Mouse (Mus musculus): Measurements from ENCODE around the gene Cacna2d3.

The Cacna2d3 gene

GRCm38 (mm10) chr14:29628213-29628612 lies 93.5 kb downstream of the Cacna2d3 start:
- no peak for DNase-seq

DNA sequence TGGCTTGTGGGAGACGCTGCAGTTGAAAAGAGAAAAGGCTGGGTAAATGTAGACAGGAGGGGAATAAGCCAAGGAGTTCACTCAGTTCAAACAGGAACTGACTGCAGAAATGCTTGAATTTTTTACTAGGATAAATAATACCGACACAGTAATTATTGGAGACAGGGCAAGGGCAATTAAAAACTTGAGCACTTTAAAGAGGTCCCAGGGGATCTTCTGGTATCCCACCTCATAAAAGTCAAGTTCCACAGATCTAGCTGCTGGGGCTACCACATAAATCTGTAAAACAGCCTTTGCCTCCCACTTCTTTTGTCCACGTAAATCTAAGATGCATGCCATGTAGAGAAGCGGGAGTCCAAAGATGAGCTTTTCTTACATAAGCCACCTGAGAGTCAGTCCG lies 109.2 kb downstream of the Cacna2d3 start:
- DNase-seq, result no peak

GRCm38 (mm10) chr14:29608761-29609160 lies 112.9 kb downstream of the Cacna2d3 start:
- DNase-seq, result no peak

- DNase-seq, result no peak
Measured at GRCm38 (mm10) chr14:29599428-29599827, 122.2 kb downstream of the Cacna2d3 start.

DNA sequence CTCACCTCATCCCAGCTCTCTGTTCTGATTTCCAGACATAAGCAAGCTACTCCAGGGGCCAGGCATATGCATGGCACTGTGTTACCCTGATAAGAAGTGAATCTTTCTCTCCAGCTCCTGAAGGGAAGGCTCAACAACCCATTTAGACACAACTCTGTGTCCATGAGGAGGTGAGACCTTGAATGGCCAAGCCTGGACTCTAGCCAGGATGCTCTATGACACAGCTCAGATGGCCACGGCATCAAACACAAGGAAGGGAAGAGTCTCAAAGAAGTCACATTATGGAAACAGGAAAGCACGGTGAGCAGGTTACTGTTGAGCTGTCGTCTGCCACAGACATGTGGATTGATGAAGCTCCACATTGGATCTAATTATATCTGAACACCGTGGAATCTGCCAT lies 128.8 kb downstream of the Cacna2d3 start:
- no peak for DNase-seq

DNA sequence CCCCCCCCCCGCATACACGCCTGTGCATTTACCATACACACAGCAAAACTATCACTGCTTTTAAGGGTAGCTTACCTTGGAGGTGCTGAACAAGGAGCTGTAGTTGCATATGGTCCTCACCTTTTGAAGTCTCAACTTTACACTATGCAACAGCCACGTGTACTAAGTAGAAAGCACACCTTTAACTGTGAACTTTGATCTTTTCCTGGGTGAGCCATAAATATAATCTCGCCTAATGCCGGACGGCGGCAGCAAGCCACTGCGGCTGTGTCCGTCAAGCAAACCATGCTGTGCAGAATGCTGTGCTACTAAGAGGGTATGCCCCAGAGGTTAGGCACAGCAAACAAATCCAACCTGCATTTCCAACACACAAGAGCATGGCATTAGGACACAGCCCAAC lies 132.0 kb downstream of the Cacna2d3 start:
- no peak for DNase-seq

DNA sequence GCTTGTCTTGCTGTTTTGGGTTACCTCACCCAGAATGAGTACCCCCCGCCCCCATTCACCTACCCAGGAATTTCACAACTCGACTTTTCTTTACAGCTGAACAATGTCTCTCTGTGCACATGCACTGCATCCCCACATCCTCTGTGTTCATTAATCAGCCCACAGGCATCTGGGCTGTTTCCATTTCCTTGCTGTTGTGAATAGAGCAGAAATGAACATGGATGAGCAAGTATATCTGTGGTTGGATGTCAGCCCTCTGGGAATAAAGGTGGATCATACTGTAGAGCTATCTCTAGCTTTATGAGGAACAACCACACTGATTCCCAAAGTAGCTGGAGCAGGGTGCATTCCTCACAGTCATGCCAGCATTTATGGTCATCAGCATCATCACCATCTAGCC lies 139.7 kb downstream of the Cacna2d3 start:
- no peak for DNase-seq

DNA sequence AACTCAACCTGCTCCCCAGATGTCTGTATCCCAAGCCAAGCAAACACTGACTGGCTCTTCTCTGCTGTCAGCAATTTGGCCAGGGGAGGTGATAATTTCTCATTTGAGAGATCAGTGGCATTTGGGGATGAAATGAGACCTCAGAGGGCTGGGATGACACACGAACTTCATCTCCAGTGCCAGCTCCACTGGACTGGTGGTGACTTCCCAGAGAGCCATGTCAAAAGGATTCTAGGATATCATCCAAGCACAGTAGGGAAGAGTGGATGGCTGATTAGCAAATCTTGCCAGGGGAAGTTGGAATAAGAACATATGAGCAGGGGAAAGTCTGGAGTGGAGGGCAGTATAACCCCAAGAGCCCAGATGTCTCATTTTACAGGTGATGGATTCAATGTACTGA lies 143.9 kb downstream of the Cacna2d3 start:
- DNase-seq, result no peak

GRCm38 (mm10) chr14:29575551-29575950 lies 146.1 kb downstream of the Cacna2d3 start:
- no peak for DNase-seq

GRCm38 (mm10) chr14:29562704-29563103 lies 159.0 kb downstream of the Cacna2d3 start:
- DNase-seq, result no peak

- DNase-seq, result no peak
Measured at GRCm38 (mm10) chr14:29561122-29561834, 160.4 kb downstream of the Cacna2d3 start.

DNA sequence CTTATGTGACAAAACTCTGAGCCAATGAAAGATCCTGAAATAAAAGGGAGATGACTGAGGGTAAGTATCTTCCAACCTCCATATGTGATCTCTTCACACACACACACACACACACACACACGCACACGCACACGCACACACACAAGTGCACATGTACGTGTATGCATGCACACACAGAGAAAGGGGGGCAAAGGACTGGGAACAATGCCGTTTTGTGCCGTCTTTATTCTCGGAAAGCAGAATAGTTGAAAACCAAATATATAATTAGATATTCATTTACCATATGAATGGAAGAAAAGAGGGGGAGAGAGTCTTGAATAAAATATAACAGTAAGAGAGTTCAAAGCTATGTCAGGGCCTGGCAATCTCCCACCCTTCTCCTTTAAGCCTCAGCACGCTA lies 163.2 kb downstream of the Cacna2d3 start:
- no peak for DNase-seq

DNA sequence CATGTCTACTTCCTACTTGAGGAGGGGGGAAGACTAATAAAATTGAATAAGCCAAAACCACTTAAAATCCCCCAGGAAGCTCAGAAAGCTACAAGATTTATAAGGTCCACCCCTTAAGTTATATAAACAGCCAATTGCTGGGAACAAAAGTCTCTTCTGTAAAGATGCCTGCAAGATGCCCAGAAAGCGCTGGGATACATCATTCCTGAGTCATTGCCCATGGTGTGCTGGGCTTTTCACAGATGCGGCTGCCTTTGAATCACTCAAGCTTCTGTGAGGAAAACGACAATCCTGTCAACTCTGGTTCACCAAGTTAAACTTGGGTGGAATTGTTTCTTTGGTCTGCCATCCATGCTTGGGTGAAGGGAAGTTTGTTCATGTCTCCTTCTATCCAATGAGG lies 165.5 kb downstream of the Cacna2d3 start:
- no peak for DNase-seq

GRCm38 (mm10) chr14:29552471-29552870 lies 169.2 kb downstream of the Cacna2d3 start:
- DNase-seq, result no peak

GRCm38 (mm10) chr14:29548646-29549045 lies 173.0 kb downstream of the Cacna2d3 start:
- DNase-seq, result no peak

DNA sequence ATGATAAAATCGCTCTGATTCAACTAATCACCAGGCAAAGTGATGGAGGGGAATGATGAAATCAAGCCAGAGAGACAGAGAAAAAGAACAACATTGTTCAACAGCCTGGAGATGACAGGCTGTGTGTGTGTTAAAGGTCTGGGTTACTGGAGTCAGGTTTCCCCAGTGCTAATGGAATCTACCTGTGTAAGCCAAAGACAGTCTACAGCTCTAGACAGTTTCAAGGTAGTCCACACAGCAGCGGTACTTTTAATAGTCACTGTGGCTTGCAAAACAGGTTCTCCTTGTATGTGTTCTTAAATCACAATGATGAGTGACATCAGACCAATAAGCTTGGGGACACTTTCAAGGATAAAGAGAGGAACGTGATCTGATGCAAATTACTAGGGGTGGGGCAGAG lies 191.1 kb downstream of the Cacna2d3 start:
- DNase-seq, result no peak

GRCm38 (mm10) chr14:29528696-29529095 lies 193.0 kb downstream of the Cacna2d3 start:
- DNase-seq, result no peak

DNA sequence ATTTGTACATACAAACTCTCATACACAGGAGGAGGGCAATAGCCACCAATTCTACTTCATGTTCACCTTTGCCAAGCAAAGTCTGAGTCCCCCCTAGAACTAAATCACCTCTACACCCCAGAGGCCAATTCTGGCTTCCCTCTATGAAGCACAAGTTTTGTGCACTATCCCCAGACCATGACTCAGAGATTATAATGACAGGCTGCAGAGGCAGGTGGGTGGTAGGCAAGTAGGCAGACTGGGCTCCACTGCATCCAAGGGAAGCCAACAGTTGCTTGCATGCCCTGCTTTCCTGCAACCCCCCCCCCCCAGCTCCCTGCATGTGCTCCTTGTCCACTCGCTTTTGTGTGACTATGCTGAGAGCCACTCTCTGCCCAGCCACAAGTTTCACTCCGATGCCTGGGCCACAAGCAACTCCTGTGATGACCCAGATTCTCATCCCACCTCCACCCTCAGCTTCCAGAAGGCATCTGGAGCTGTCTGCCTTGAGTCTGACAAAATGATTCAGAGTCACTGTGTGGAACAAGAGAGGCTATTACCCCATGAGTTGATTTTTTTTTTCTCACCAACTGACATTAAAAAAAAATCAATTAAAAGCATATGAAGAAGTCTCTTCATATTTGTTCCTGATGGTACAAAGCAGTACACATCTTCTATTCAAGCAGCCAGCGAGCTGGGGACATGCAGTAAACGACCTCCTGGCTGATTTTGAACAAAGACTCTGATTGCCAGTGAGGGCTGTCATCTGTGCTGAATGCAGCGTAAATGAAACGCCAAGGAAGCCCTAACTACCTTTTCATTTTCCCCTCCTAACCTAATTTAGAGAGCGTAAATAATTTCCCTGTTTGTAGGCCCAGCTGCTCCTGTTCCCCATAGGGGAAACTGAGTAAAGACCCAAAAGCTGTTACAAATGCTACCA lies 201.7 kb downstream of the Cacna2d3 start:
- DNase-seq, result no peak

- DNase-seq, result no peak
Measured at GRCm38 (mm10) chr14:29502667-29503066, 219.0 kb downstream of the Cacna2d3 start.

DNA sequence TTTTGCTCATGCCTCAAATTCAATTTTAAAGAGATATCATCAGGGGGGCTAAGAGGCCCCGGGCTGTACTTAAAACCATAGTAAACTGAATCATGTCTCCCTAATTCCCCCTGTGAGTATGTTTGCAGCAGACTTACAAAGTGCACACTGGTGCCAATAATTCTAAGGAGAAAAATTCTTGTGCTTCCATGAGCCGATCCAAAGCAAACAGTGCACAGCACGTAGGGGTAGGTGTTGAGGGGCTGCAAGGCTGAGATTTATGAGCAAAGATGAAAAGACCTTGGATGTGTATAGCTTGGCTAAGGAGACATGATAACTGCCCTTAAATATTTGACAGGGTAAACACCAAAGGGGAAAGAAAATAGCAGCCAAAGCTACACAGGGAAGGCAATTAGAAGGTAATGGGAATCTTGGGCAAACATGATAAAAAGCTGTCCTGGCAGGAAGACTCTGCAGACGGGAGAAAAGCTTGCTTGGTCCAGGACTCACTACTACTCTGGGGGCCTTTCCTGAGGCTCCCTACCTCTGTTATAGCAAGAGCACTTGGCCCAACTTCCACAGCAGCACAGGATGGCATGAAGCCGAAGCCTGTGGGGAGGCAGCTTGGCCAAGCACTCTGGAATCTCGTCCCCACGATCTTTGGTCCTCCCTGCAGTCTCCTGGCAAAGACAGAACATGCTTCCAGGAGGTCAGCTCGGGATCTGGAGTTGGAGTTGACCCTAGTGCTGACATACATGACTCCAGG lies 222.9 kb downstream of the Cacna2d3 start:
- DNase-seq, result no peak

DNA sequence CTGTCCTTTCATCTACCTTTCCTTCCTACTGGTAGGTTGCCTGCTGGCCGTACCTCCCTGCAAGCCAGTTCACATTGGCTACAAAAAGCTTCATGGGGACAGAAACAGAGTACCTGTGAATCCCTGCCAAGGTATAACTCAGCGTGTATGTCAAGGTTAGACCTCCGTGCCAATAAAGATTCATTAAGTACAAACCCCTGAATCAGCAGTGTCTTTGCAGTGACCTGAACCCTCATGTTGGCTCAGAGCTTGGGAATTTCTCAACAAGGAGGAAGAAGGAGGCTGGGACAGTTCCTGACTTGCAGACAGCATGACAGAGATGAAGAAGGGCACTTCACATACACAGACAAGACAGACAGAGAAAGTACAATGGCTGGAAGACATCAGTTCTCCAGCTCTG lies 225.1 kb downstream of the Cacna2d3 start:
- no peak for DNase-seq

GRCm38 (mm10) chr14:29491786-29492185 lies 229.9 kb downstream of the Cacna2d3 start:
- no peak for DNase-seq

DNA sequence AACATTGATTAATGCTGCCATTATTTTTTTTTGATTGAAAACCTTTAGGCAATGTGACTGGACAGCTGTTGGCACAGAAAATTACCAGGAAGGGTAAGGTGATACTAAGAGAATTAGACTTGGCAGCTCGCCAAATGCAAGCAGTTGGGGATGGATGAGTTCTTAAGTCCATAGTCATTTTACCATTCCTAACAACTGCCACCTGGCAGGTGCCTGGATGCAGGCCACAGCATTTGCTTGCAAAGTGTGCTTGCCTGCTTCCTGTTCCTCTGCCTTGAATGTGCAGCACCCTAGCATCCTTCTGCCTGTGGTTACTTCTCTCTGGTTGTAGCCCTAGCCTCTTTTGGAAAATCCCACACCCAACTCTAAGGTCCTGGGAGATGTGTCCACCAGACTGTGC lies 236.2 kb downstream of the Cacna2d3 start:
- DNase-seq, result no peak
